Mouse (Mus musculus) T-cell, adult 66 days (primary cell): Measurements from ENCODE around the gene Vhl. TPM values are rescaled to one million over a fixed set of nuclear protein-coding genes. Genes with fewer than 3 reads are reported as not detected.

Source experiments
- total RNA-seq, 2 experiments: library from RNA; stranded (reverse); gene quantifications; 3 replicates in 1 of 2; 4 replicates in 1 of 2; pipeline ENCODE4 v1.2.4; 2023

Gene Vhl
- total RNA-seq, result 10 to 100 TPM; 25.2 to 29.0 TPM

GRCm38 (mm10) chr6:113623941-113624751, at the start of gene Vhl:
Gene Vhl (plus strand): TSS chr6:113623959.

GRCm38 (mm10) chr6:113600543-113601139, 23.1 kb upstream of the Vhl start, which contains the start of gene Fancd2os:
Gene Fancd2os (minus strand): TSS chr6:113600715.

GRCm38 (mm10) chr6:113604432-113605223, 19.1 kb upstream of the Vhl start, which contains the start of gene Brk1:
Gene Brk1 (plus strand): TSS chr6:113604772.

GRCm38 (mm10) chr6:113638302-113639040, 14.7 kb downstream of the Vhl start, which contains the start of gene Irak2:
Gene Irak2 (plus strand): TSS chr6:113638467.

Other genes starting within 250 kb of the Vhl start
- gene Tada3, start 246.1 kb upstream of the Vhl start, total RNA-seq, result 10 to 100 TPM; 26.3 to 31.3 TPM
- 100 to 1,000 TPM; 258 to 260 TPM for gene Arpc4, start 245.8 kb upstream of the Vhl start, total RNA-seq
- gene Ttll3, start 234.7 kb upstream of the Vhl start, total RNA-seq, result 10 to 100 TPM; 76.1 to 77.8 TPM
- 10 to 100 TPM; 11.7 to 19.9 TPM for gene Rpusd3, start 204.6 kb upstream of the Vhl start, total RNA-seq
- gene Cidec, start 188.2 kb upstream of the Vhl start, total RNA-seq, result not detected
- gene Jagn1, start 181.4 kb upstream of the Vhl start, total RNA-seq, result 10 to 100 TPM; 21.8 to 24.1 TPM
- under 1 TPM; 0.36 to 0.52 TPM for gene Il17re, start 165.5 kb upstream of the Vhl start, total RNA-seq
- not detected for gene Il17rc, start 152.5 kb upstream of the Vhl start, total RNA-seq
- 10 to 100 TPM; 10.8 to 11.2 TPM for gene Creld1, start 140.7 kb upstream of the Vhl start, total RNA-seq
- gene Prrt3, start 122.0 kb upstream of the Vhl start, total RNA-seq, result 1 to 10 TPM; 1.1 to 1.5 TPM
- 10 to 100 TPM; 71.2 to 72.5 TPM for gene Emc3, start 92.3 kb upstream of the Vhl start, total RNA-seq
- 1 to 10 TPM; 3.1 to 5.5 TPM for gene Fancd2, start 92.3 kb upstream of the Vhl start, total RNA-seq
- not detected for gene Fancd2os, start 23.2 kb upstream of the Vhl start, total RNA-seq
- 100 to 1,000 TPM; 115 to 118 TPM for gene Brk1, start 19.2 kb upstream of the Vhl start, total RNA-seq
- gene Irak2, start 14.5 kb downstream of the Vhl start, total RNA-seq, result 10 to 100 TPM; 47.1 to 50.6 TPM
- 100 to 1,000 TPM; 227 to 259 TPM for gene Tatdn2, start 73.1 kb downstream of the Vhl start, total RNA-seq
- 1 to 10 TPM; 5.2 to 5.7 TPM for gene Ghrl, start 95.9 kb downstream of the Vhl start, total RNA-seq
- 10 to 100 TPM; 90.2 to 98.0 TPM for gene Sec13, start 116.8 kb downstream of the Vhl start, total RNA-seq